Mouse (Mus musculus): ENCODE results near the gene Sept11. TPM values are rescaled to one million over a fixed set of nuclear protein-coding genes. Genes with fewer than 3 reads are reported as not detected.

Gene Sept11
- total RNA-seq (2021) = 100 to 1,000 TPM; 185 to 201 TPM

DNA sequence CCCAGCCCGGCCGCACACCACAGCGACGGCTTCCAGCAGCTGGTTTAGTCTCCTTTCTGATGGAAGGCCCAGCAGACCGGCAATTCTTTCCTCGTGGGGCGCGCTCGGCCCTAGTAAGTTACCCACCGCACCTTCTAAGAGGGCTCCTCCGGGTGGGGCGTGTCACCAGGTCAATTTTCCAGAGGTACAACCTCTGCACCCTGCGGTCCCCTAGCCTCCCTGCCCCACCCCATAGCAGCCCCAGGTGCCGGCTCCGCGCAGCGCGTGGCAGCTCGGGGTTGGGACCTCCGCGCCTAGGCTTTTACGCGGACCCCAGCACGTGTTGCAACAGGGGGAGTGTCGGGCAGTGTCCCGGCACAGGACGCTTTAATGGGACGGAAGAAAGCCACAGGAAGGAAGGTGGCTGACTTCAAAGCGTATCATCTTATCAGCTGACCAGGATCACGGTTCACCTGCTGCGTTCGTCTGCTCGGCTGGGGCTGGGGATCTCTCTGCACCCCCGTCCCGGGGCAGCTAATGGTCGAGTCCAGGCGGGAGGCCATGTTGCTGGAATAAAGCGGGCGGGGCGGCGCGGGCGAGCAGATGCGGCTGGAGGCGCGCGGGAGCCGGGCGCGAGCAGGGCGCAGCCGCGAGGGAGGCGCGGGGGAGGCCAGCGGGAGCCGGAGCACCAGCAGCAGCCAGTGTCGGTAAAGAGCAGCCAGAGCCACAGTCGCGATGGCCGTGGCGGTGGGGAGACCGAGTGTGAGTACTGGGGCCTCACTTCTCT lies at the start of gene Sept11:
Gene Sept11 (plus strand): TSS at position 581 of the 766 bp plus-strand sequence.
- intact Hi-C loops (cut with DNase I) = loop anchor here (2.0 to 5.0 kb wide), 4 partner anchors 34 to 174 kb away; partner anchors contain the start of gene Ccng2
- DNase-seq (ENCODE audit: low spot score in 2 of 2) = peak; percentile 96 to 98

GRCm38 (mm10) chr5:93043688-93044583 lies 49.3 kb upstream of the Sept11 start:
- intact Hi-C loops (cut with DNase I) = no loop called here

DNA sequence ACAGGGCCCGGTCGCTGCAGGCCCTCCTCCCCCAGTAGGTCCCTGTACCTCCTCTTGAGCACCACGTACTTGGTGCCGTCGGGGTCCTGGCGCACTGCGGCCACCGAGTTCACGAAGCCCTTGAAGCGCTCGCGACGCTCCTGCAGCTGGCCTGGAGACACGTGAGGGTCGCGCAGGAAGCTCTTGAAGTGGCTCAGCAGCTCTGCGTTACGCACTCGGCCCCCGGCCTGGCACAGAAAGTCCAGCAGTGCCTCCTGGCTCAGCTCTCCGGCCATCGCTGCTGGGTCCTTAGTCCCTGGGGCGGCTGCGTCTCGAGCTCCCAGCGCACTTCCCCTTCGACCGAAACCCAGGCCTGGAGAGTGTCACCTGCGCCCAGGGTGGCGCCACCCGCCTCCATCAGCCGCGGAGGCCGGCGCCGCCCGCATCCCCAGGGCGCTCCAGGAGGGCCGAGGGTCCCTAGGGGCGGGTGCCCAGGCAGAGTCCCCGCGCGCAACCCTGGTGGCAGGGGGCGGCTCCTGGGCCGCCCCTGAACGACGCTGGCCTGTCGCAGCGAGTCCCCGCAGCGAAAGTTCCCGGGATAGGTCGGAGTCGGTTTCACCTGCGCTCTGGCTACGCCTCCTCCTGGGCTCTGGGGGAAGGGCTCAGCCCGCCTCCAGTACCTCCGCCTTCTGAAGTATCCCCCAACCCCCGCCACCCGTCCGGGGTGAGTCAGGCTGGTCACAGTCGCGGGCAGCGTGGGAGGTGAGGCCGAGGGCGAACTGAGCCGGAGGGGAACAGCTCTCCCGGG lies 48.5 kb upstream of the Sept11 start, which contains the start of gene Sowahb:
Gene Sowahb (minus strand): TSS at position 439 of the 787 bp plus-strand sequence.
- DNase-seq (ENCODE audit: low spot score in 2 of 2) = peak; percentile 69 to 72
- intact Hi-C loops (cut with DNase I) = no loop called here

More at GRCm38 (mm10) chr5:93043688-93044583, 49.3 kb upstream of the Sept11 start:
- DNase-seq (ENCODE audit: low spot score in 2 of 2) = peak in 1 of 2 experiments; percentile 34

DNA sequence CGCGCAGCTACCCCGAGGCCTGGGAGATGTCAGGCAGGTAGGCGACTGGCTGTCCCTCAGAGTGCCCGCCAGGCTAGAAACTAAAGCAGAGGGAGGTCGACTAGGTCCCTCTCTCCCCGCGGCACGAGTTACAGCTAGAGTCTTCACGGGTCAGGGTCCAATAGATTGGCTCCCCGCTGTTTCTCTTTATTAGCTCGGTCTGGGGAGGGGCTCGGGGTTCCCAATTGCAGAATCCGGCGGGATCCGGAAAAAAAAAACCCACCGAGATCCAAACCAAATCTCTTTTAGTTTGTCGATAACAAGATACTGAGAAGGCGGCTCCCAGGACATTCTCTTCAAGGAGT lies 47.9 kb upstream of the Sept11 start:
- intact Hi-C loops (cut with DNase I) = no loop called here
- DNase-seq (ENCODE audit: low spot score in 2 of 2) = no peak

DNA sequence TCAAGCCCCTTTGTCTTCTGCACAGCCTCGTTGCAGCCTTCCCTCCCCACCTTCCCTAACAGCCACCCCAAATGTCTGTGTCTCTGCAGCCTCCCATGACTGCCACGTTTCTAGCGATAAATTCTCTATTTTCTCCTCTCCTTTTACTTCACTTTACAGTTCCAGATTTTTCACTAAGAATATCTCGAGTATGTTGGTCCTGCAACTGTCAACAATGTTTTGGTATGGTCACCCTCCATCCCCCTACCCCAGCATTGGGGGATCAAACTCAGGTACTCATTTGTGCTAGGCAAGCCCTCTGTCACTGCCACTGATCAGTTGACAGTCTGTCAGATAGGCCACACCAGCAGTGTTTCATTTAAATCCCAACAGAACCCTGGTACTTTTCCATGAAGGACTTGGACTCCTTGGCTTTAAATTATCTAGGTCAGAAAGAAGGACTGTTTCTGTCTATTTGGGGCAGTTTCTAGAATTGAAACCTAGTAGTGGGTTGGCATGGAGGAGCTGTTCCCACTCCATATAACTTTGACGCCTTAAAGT lies 46.9 kb upstream of the Sept11 start:
- no peak for DNase-seq (ENCODE audit: low spot score in 2 of 2)
- intact Hi-C loops (cut with DNase I) = loop anchor here (2.0 kb wide), 1 partner anchor 46 kb away; no protein-coding TSS in a partner anchor

GRCm38 (mm10) chr5:93048481-93049240 lies 44.6 kb upstream of the Sept11 start:
- intact Hi-C loops (cut with DNase I) = no loop called here
- no peak for DNase-seq (ENCODE audit: low spot score in 2 of 2)

DNA sequence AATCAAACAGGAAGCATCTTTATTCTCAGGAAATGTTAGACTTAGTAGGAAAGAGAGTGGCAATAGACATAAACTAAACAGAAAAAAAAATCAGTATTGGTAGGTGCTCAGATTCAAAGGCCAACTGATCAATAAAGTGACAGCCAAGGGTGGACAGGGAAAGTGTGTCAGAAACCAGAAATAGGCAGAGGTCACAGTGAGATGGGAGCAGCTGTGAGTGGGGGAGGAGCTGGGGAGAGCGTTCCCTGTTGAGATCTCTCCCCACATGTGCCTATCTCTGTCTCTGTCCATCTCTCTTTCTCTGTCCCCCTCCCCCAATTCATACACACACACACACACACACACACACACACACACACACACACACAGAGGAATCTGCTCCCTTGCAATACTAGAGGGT lies 43.3 kb upstream of the Sept11 start:
- intact Hi-C loops (cut with DNase I) = no loop called here

DNA sequence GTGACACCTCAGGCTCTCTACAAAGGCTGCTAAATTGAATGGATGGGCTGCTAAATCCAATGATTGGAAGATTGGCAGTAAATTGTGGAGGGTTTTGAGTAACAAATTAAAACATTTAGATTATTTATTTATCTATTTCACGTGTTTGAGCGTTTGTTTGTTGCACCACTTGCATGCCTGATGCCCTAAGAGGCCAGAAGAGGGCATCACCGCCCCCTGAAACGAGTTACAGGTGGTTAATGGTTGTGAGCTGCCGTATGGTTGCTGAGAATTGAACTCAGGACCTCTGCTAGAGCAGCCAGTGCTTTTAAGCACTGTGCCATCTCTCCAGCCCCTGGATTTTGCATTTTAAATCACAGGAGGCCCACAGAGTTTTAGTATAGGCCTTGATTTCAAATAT lies 42.2 kb upstream of the Sept11 start:
- intact Hi-C loops (cut with DNase I) = no loop called here
- no peak for DNase-seq (ENCODE audit: low spot score in 2 of 2)

More for the DNA sequence above, 43.3 kb upstream of the Sept11 start:
- no peak for DNase-seq (ENCODE audit: low spot score in 2 of 2)

DNA sequence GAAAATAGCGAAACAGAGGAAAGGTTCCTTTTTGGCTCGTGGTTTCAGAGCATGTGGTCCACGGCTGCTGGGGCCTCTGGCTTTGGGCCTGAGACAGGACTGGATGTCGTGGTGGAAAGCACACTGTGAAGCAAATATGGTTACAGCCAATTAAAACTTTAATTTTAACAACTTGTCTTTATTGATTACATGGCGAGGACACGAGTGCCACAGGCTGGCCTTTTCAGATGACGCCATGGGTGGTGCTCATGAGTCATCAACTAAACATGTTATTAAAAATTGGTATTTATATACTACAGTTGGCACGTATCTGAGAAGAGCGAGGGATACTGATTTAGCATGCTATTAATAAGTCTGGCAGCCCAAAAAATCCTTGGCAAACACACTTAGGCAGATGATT lies 41.3 kb upstream of the Sept11 start:
- DNase-seq (ENCODE audit: low spot score in 2 of 2) = no peak
- intact Hi-C loops (cut with DNase I) = no loop called here

DNA sequence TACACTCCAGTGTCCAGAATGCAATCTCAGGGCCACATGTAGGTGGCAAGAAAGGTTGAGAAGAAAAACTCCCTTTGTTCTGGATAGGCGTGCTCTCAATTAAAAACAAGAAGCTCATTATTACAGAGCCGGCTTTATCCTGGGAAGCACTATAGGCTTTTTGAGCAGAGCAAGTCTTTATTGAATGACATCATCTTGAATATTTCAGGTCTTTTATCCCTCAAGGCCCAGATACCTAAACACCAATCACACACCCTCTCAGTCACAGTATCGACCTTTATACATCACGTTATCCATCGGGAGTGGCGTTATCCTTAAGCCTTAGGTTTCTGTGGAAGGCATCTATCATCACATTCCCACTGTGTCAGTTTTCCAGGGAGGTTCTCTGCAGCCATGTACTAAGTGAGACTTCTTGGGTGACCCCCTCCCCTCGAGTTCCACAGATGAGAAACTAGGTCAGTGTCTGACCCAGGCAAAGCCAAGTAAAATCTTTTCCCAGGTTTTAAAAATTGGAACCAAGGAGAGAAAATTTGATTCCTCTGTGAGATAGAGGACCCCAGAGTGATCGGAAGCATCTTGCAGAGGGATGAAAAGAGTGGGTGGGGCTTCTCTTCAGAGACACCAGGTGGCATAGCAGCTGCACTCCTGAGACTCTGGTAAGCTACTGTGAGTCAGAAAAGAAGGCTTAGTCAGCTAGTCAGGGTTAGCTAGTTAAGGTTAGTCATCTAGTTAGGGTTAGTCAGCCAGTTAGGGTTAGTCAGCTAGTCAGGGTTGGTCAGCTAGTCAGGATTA lies 39.4 kb upstream of the Sept11 start:
- intact Hi-C loops (cut with DNase I) = no loop called here
- DNase-seq (ENCODE audit: low spot score in 2 of 2) = no peak

GRCm38 (mm10) chr5:93060865-93061264 lies 32.4 kb upstream of the Sept11 start:
- DNase-seq (ENCODE audit: low spot score in 2 of 2) = no peak
- intact Hi-C loops (cut with DNase I) = no loop called here

GRCm38 (mm10) chr5:93077661-93078323 lies 15.4 kb upstream of the Sept11 start:
- intact Hi-C loops (cut with DNase I) = no loop called here
- DNase-seq (ENCODE audit: low spot score in 2 of 2) = no peak

DNA sequence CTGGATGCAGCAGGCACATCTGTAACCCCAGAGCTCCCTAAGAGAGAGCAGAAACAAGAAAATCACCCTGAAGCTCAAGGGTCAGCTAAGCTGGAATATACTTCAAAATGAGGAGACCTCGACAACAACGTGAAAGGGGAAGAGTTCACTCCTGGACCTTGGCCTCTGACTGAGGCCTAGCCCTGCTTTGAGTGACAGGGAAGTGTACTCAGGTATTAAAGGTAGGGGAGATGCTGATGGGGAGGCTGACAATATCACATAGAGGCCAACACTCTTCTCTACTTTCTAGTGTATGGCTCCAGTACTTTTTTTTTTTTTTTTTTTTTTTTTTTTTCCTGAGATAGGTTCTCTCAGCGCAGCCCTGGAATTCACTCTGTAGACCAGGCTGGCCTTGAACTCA lies 13.6 kb upstream of the Sept11 start:
- no peak for DNase-seq (ENCODE audit: low spot score in 2 of 2)
- intact Hi-C loops (cut with DNase I) = no loop called here

GRCm38 (mm10) chr5:93085015-93085598 lies 8.1 kb upstream of the Sept11 start:
- intact Hi-C loops (cut with DNase I) = no loop called here
- no peak for DNase-seq (ENCODE audit: low spot score in 2 of 2)

GRCm38 (mm10) chr5:93085900-93086299 lies 7.3 kb upstream of the Sept11 start:
- intact Hi-C loops (cut with DNase I) = no loop called here
- DNase-seq (ENCODE audit: low spot score in 2 of 2) = no peak

DNA sequence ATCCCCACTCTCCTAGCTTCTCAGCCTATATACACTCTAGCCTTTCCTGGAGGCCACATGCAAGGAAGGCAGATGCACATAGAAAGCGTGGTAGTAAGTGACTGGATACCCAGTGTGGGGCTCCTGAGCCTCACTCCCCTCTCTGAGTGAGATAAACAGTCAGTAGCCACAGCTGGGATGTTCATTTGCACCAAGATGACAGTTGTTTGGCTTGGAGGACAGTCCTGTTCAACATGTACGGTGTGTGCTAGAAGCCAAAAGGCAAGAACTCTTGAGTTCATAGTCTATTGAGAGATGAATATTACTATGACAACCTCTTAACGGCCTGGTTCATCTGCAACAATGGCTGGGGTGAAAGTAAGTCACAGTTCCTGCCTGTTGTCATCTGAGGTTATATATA lies 2.0 kb upstream of the Sept11 start:
- intact Hi-C loops (cut with DNase I) = loop anchor here (5.0 kb wide), 2 partner anchors 36 to 176 kb away; partner anchors contain the start of gene Ccng2
- DNase-seq (ENCODE audit: low spot score in 2 of 2) = no peak

All from left cerebral cortex, postnatal 36 days (tissue).